Mouse (Mus musculus) gastrocnemius, postnatal 36 days (tissue): Measurements from ENCODE around the gene Umad1. TPM values are rescaled to one million over a fixed set of nuclear protein-coding genes. Genes with fewer than 3 reads are reported as not detected.

ENCODE experiments used
- DNase-seq, 2 experiments: peaks; one replicate each; pipeline ENCODE4 v3.0.0; 2022
- intact Hi-C: fragments of 180-260 bp; cut with DNase I; formaldehyde crosslinking; loops from one replicate; pipeline ENCODE4 v1.15.1; 2025
- long read RNA-seq, 2 experiments: library from polyadenylated mRNA; stranded (forward); transcript quantifications; one replicate each; pipeline ENCODE4 v2.0.0; 2021
- total RNA-seq, 2 experiments: library from RNA; stranded (reverse); gene quantifications; 2 replicates each; pipeline ENCODE4 v1.2.3; 2021

Gene Umad1
- total RNA-seq, result 10 to 100 TPM in 1 of 2 experiments, 1 to 10 TPM in 1; 9.4 to 12.0 TPM
- long read RNA-seq, experiment 1, transcript Umad1-204 (4 exons, 2,025 nt), result major isoform, 11 of 12 reads
- long read RNA-seq, experiment 1, partial matches to known transcripts, result 0 of 12 reads
- long read RNA-seq, experiment 1, other reads (novel, unspliced or antisense), result 0 of 12 reads
- long read RNA-seq, experiment 2, transcript Umad1-204 (4 exons, 2,025 nt), result major isoform, 18 of 22 reads
- long read RNA-seq, experiment 2, partial matches to known transcripts, result 1 of 22 reads
- long read RNA-seq, experiment 2, other reads (novel, unspliced or antisense), result 1 of 22 reads

GRCm38 (mm10) chr6:8259004-8259666 is at the start of gene Umad1, which contains the start of the genes Rpa3 and Gm45062:
Umad1 (plus strand) TSS chr6:8259288.
Rpa3 (minus strand) TSS chr6:8259173.
Gm45062 (plus strand) TSS chr6:8259450.
- intact Hi-C loops, result loop anchor here (5.0 kb wide), 1 partner anchor 52 kb away; the partner anchor contains the start of gene Mios
- DNase-seq, result peak; percentile 93 to 98

GRCm38 (mm10) chr6:8209866-8210186 is 49.3 kb upstream of the Umad1 start:
- no peak for DNase-seq
- intact Hi-C loops, result loop anchor here (5.0 kb wide), 1 partner anchor 47 kb away; the partner anchor contains the start of genes Gm45062, Rpa3 and Umad1

GRCm38 (mm10) chr6:8210661-8211060 is 48.4 kb upstream of the Umad1 start:
- intact Hi-C loops, result no loop called here
- no peak for DNase-seq

- no peak for DNase-seq
- intact Hi-C loops, result no loop called here
Observed at GRCm38 (mm10) chr6:8227035-8227434, 32.1 kb upstream of the Umad1 start.

GRCm38 (mm10) chr6:8228596-8228995 is 30.5 kb upstream of the Umad1 start:
- intact Hi-C loops, result no loop called here
- DNase-seq, result no peak

- intact Hi-C loops, result loop anchor here (5.0 kb wide), 1 partner anchor 51 kb away; the partner anchor contains the start of gene Mios
- no peak for DNase-seq
Observed at GRCm38 (mm10) chr6:8258316-8258715, 772 bp upstream of the Umad1 start.

- peak in 1 of 2 experiments; percentile 4 for DNase-seq
- intact Hi-C loops, result loop anchor here (5.0 kb wide), 1 partner anchor 52 kb away; the partner anchor contains the start of gene Mios
Observed at GRCm38 (mm10) chr6:8259667-8260044, 568 bp downstream of the Umad1 start.

- intact Hi-C loops, result loop anchor here (5.0 to 10.0 kb wide), 2 partner anchors 234 to 466 kb away; partner anchors contain the start of gene Glcci1
- no peak for DNase-seq
Observed at GRCm38 (mm10) chr6:8271047-8271446, 12.0 kb downstream of the Umad1 start.

GRCm38 (mm10) chr6:8274387-8275054 is 15.4 kb downstream of the Umad1 start:
- intact Hi-C loops, result loop anchor here (5.0 to 10.0 kb wide), 2 partner anchors 230 to 463 kb away; partner anchors contain the start of gene Glcci1
- peak; percentile 17 for DNase-seq

- intact Hi-C loops, result loop anchor here (10.0 kb wide), 1 partner anchor 230 kb away; the partner anchor contains the start of gene Glcci1
- DNase-seq, result peak in 1 of 2 experiments; percentile 43
Observed at GRCm38 (mm10) chr6:8275098-8275497, 16.0 kb downstream of the Umad1 start.

- intact Hi-C loops, result loop anchor here (10.0 kb wide), 1 partner anchor 228 kb away; the partner anchor contains the start of gene Glcci1
- no peak for DNase-seq
Observed at GRCm38 (mm10) chr6:8276431-8276830, 17.3 kb downstream of the Umad1 start.

GRCm38 (mm10) chr6:8278426-8279002 is 19.4 kb downstream of the Umad1 start:
- intact Hi-C loops, result loop anchor here (10.0 kb wide), 1 partner anchor 226 kb away; the partner anchor contains the start of gene Glcci1
- DNase-seq, result no peak

GRCm38 (mm10) chr6:8283255-8283654 is 24.2 kb downstream of the Umad1 start:
- no peak for DNase-seq
- intact Hi-C loops, result no loop called here

- intact Hi-C loops, result no loop called here
- DNase-seq, result no peak
Observed at GRCm38 (mm10) chr6:8285401-8285960, 26.4 kb downstream of the Umad1 start.

GRCm38 (mm10) chr6:8286146-8286545 is 27.1 kb downstream of the Umad1 start:
- intact Hi-C loops, result no loop called here
- no peak for DNase-seq

GRCm38 (mm10) chr6:8288755-8289580 is 29.9 kb downstream of the Umad1 start:
- DNase-seq, result no peak
- intact Hi-C loops, result no loop called here

- intact Hi-C loops, result loop anchor here (5.0 kb wide), 1 partner anchor 428 kb away; no protein-coding TSS in a partner anchor
- no peak for DNase-seq
Observed at GRCm38 (mm10) chr6:8294048-8294784, 35.1 kb downstream of the Umad1 start.
